Mouse (Mus musculus): ENCODE data around the gene Gm20388.

Gm20388 gene

DNA sequence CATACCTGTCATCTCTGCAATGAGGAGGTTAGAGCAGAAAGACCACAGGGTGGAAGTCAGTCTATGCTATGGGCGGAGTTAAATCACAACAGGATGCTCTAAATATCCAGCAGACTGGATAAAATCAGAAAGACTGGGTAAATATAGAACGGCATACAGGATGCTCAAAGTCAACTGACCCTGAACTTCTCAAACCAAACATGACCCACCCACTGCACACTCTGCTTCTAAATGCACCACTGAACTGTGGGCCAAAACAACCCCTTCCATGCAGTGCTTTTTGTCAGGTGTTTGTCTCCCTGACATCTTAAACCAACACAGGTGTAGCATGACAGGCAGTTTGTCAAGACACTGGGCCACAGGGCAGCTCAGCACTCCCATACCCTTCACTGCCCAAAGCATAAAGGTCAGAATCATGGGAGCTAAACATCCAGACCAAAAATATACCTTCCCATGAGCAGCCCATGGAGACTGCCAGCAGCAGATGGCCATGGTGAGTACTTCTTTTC is 3027.0 kb downstream of the Gm20388 start:
- no peak for DNase-seq (ENCODE audit: low spot score in 2 of 2)

GRCm38 (mm10) chr8:122938170-122938569 is 3027.5 kb downstream of the Gm20388 start:
- DNase-seq (ENCODE audit: low spot score in 2 of 2), result no peak

- no peak for DNase-seq (ENCODE audit: low spot score in 2 of 2)
Observed at GRCm38 (mm10) chr8:122938591-122938990, 3027.9 kb downstream of the Gm20388 start.

- no peak for DNase-seq (ENCODE audit: low spot score in 2 of 2)
Observed at GRCm38 (mm10) chr8:122942803-122943713, 3032.4 kb downstream of the Gm20388 start.

- DNase-seq (ENCODE audit: low spot score in 2 of 2), result no peak
Observed at GRCm38 (mm10) chr8:122945775-122946174, 3035.1 kb downstream of the Gm20388 start.

- no peak for DNase-seq (ENCODE audit: low spot score in 2 of 2)
Observed at GRCm38 (mm10) chr8:122949701-122950100, 3039.1 kb downstream of the Gm20388 start.

GRCm38 (mm10) chr8:122951456-122951855 is 3040.8 kb downstream of the Gm20388 start:
- DNase-seq (ENCODE audit: low spot score in 2 of 2), result no peak

- no peak for DNase-seq (ENCODE audit: low spot score in 2 of 2)
Observed at GRCm38 (mm10) chr8:122953028-122953427, 3042.4 kb downstream of the Gm20388 start.

DNA sequence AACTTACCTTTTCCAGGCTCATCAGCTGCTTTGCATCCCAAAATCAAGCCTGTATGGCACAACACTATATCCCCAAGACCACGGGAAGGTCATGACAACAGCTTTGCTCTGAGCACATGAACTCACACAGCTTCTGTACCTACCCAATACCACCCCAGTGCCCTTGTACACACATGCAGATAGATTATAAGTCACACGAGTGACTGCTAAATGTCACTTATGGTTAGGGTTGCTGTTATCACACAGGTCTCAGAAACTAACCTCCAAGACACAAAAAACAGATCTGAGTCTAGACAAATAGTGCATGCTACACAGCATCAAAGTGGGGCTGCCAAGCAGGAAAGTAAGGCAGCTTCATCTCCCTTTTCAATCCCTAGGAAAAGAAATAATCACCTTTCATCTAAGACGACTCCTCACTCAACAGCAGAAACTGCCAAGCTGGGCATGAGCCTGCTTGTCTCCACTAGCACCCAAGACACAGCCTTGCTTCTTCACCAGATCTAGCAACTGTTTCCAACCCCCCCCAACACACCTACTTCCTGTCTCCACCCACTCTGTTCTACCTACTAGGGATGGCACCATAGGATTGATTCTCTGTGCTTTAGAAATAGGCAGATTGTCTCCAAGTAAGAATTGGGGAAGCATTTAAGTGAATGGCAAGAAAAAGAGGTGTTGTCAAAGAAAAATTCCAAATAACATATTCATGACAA is 3043.6 kb downstream of the Gm20388 start:
- no peak for DNase-seq (ENCODE audit: low spot score in 2 of 2)

DNA sequence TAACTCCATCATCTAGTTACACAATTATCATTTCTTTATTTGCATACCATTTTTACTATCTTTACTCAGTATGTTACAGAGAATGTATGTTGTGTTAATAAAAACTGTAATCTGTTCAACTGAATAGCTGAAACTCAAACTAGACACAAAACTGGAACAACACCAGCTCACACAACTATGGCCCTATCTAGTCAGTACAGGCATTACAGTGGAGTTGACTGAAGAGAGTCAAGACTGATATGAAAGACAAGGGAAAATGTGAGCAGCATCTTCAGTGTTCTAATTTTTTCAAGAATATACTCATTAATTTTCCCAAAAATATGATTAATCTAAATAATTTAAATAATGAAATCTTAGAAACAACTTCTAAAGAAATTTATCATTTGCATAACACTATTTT is 3044.6 kb downstream of the Gm20388 start:
- DNase-seq (ENCODE audit: low spot score in 2 of 2), result no peak

GRCm38 (mm10) chr8:122955997-122956396 is 3045.4 kb downstream of the Gm20388 start:
- no peak for DNase-seq (ENCODE audit: low spot score in 2 of 2)

DNA sequence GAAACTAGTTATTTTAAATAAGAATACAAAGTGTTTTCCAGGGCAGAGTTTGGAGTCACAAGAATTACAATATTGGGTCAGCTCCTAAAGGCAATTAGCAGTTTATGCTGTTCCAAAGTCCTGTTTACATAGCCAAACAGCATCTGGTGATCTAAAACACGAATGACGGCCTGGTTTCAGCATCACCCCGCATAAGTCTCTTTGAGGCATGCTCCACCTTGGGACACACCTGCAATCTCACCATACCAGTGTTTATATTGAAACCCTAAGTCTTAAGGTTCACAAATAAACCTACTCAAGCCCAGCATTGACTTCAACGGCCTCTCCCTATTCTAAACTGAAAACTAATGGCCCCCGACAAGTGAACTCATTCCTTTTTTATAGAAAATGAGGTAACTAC is 3049.7 kb downstream of the Gm20388 start:
- no peak for DNase-seq (ENCODE audit: low spot score in 2 of 2)

DNA sequence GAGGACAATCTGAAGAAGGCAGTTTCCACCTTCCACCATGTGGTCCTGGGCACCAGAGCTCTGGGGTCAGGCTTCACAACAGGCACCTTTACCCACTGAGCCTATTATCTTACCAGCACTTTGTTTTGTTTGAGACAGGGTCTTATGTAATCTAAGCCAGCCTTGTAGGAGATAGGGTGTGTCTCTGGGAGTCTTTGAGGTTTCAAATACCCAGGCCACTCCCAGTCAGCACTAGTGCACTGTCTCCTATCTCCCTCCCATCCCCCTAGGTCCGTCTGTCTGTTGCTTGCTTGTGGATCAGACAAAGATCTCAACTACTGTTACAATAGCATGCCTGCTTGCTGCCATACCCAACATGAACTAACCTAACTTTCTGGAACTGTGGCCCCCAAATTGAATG is 3050.3 kb downstream of the Gm20388 start:
- DNase-seq (ENCODE audit: low spot score in 2 of 2), result no peak

- no peak for DNase-seq (ENCODE audit: low spot score in 2 of 2)
Observed at GRCm38 (mm10) chr8:122961458-122961857, 3050.8 kb downstream of the Gm20388 start.

GRCm38 (mm10) chr8:122962046-122962445 is 3051.4 kb downstream of the Gm20388 start:
- DNase-seq (ENCODE audit: low spot score in 2 of 2), result no peak

DNA sequence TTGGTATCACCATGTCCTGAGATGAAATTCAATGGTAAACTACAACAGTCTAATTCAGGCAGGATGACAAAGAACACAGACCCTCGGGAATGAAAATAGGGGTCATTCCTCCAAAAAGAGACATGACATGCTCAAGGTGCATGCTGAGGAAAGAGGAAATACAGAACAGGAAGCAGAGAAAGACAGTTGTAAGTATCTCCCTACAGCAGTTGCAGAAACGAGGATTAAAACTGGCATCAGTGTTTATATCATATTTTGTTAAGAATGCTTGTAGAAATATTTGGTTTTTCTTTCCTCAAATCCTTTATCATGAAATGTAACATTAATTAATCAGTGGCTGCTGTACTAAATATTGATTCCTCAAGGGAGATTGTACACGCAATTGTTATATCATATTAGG is 3056.0 kb downstream of the Gm20388 start:
- DNase-seq (ENCODE audit: low spot score in 2 of 2), result no peak

DNA sequence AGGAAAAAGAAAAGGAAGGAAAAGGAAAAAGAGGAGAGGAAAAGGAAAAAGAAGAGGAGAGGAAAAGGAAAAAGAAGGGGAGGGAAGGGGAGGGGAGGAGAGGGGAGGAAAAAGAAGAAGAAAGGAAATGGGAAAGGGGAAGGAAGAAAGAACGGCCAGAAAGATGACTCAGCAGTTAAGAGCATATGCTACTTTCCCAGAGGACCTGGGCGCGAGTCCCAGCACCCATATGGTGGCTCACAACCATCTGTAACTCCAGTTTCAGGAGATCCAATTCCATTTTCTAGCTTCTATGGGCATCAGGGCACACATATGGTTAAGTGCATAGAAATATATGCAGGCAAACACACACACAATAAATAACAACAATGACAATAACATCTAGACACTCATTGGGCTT is 3057.5 kb downstream of the Gm20388 start:
- no peak for DNase-seq (ENCODE audit: low spot score in 2 of 2)

GRCm38 (mm10) chr8:122969964-122970620 is 3059.5 kb downstream of the Gm20388 start:
- no peak for DNase-seq (ENCODE audit: low spot score in 2 of 2)

DNA sequence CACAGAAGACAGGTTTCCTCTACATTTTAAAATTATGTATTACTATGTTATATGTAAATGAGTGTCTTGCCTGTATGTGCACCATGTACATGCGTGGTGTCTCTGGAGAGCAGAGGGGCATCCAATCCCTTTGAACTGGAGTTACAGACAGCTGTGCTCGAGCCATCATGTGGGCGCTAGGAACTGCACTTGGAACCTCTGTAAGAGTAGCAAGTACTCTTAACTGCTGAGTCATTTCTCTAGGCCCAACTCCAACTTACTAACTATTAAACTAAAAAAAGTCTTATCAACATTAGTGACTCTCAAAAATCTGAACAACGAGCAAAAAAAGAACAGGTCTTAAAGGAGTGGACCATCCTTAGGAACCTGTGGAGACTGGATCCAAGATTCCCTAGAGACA is 3065.4 kb downstream of the Gm20388 start:
- DNase-seq (ENCODE audit: low spot score in 2 of 2), result no peak

DNA sequence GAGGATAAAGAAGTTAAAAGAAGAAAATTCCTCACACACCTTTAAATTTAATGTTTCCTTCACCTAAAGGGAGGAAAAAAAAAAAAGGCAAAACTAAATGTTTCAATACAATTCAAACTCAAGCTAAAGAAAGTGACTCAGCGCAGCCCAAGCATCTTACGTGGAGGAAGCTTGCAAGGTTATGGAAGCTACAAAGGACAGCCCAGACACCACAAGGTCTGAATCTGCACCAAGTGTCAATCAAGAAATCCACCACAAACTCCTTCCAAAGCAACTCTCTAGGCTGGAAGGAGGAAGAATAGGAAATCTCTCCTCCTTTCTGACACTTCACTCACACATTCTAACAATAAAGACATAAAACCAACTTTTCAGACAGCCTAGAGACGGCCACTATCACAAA is 3068.8 kb downstream of the Gm20388 start:
- no peak for DNase-seq (ENCODE audit: low spot score in 2 of 2)

DNA sequence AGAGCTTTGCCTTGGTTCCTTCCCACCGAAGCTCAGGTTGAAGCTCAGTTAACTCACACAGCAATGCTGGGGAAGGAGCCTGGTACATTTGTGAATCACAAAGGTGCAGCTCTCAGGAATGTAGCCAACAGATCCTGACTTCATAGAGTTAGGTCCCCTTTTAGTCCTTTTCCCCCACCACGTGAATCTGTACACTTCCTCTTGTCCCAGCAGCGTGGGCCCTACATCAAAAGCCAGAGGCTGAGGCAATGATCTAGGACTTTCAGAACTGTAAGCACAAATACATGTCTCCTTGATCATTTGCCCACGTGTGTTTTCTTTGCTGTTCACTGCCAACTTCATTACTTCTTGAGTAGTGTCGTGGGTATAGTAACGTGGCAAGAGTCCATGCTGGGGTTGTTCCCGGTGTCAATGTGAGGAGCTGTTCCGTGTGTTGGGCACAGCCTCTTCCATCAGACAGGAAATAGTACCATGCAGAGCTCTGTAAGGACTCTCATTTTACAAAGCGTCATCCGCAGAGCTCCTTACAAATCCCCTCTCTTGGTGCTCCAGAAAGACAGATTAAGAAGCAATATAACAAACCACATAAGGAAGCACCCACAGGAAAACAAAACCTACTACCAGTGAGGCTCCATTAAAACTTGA is 3069.3 kb downstream of the Gm20388 start:
- no peak for DNase-seq (ENCODE audit: low spot score in 2 of 2)

- DNase-seq (ENCODE audit: low spot score in 2 of 2), result no peak
Observed at GRCm38 (mm10) chr8:122981646-122982045, 3071.0 kb downstream of the Gm20388 start.

All from right cerebral cortex, postnatal 36 days (tissue).